Mouse (Mus musculus): ENCODE measurements at regions not wholly inside any gene's neighbourhood (a gene's known extent, or its start where the extent isn't known, plus 50 kb on each side); places are given as distances from the start of the nearest gene placed in this dataset.

DNA sequence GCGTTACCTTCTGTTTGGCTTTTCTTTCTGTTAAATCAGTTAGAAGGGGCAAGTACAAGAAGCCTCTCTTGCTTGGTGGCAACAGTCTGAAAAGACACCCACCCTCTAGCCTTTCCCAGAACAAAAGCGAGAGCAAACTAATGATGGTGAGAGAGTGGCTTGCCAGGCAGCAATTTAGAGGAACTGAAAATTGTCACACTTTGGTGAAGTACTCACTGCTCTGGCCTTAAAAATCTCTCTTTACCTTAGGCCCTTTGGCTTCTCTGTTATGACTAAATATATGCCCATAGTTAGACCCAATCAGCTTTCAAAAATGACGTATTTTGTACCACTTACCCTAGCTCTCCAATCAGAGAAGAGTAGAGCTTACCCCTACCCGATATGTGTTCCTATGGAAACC lies 1477.8 kb downstream of the Slc22a22 start:
- Histone ChIP-seq H3K4me2 (ENCODE audit: low read length) (no peak overlapping the region), H3K27ac (replicated peaks in 1 of 2; ENCODE audit: control insufficient read depth in 1 of 2, insufficient read depth in 1 of 2, low read depth in 2 of 2, low read length in 2 of 2) (no peak overlapping the region), H3K4me1 (ENCODE audit: control insufficient read depth in 2 of 2, insufficient read depth in 2 of 2, low read length in 2 of 2) (no peaks in the 10 kb centered on the region), H3K4me3 (ENCODE audit: control insufficient read depth in 1 of 2, insufficient read depth in 1 of 2, low read depth in 1 of 2, low read length in 2 of 2) (no peak overlapping the region), H3K9ac (ENCODE audit: low read length) (no peak overlapping the region), H3K9me3 (ENCODE audit: control insufficient read depth, low read length) (no peaks in the 10 kb centered on the region), H3K36me3 (ENCODE audit: control insufficient read depth, insufficient read depth, low read length) (no peaks in the 10 kb centered on the region), H3K27me3 (ENCODE audit: control insufficient read depth, insufficient read depth, low read length) (no peaks in the 10 kb centered on the region)
- WGBS = 88% methylated on average over 4 of the region's 4 CpGs
- no peak for ATAC-seq (ENCODE audit: insufficient number of reproducible peaks, insufficient read depth, low FRiP score, low read depth)

- WGBS = 77% methylated on average over 4 of the region's 4 CpGs
- no peaks in the 10 kb centered on the region for H3K36me3 ChIP-seq (ENCODE audit: control insufficient read depth, insufficient read depth, low read length)
- ATAC-seq (ENCODE audit: insufficient number of reproducible peaks, insufficient read depth, low FRiP score, low read depth) = no peak
Measured at GRCm38 (mm10) chr15:55997977-55998376, 1479.4 kb downstream of the Slc22a22 start.

GRCm38 (mm10) chr15:55994680-55995079 lies 1482.7 kb downstream of the Slc22a22 start:
- whole genome bisulfite sequencing = 82% methylated on average over 3 of the region's 3 CpGs
- Histone ChIP-seq H3K27ac (replicated peaks in 1 of 2; ENCODE audit: control insufficient read depth in 1 of 2, insufficient read depth in 1 of 2, low read depth in 2 of 2, low read length in 2 of 2) (no peak overlapping the region), H3K4me2 (ENCODE audit: low read length) (no peak overlapping the region), H3K27me3 (ENCODE audit: control insufficient read depth, insufficient read depth, low read length) (no peaks in the 10 kb centered on the region), H3K9me3 (ENCODE audit: control insufficient read depth, low read length) (no peaks in the 10 kb centered on the region), H3K36me3 (ENCODE audit: control insufficient read depth, insufficient read depth, low read length) (no peaks in the 10 kb centered on the region), H3K9ac (ENCODE audit: low read length) (no peak overlapping the region), H3K4me1 (ENCODE audit: control insufficient read depth in 2 of 2, insufficient read depth in 2 of 2, low read length in 2 of 2) (no peaks in the 10 kb centered on the region), H3K4me3 (ENCODE audit: control insufficient read depth in 1 of 2, insufficient read depth in 1 of 2, low read depth in 1 of 2, low read length in 2 of 2) (no peak overlapping the region)
- ATAC-seq (ENCODE audit: insufficient number of reproducible peaks, insufficient read depth, low FRiP score, low read depth) = no peak

More at GRCm38 (mm10) chr15:55997977-55998376, 1479.4 kb downstream of the Slc22a22 start:
- Histone ChIP-seq H3K4me2 (ENCODE audit: low read length) (no peak overlapping the region), H3K27me3 (ENCODE audit: control insufficient read depth, insufficient read depth, low read length) (no peaks in the 10 kb centered on the region), H3K9me3 (ENCODE audit: control insufficient read depth, low read length) (no peaks in the 10 kb centered on the region), H3K27ac (replicated peaks in 1 of 2; ENCODE audit: control insufficient read depth in 1 of 2, insufficient read depth in 1 of 2, low read depth in 2 of 2, low read length in 2 of 2) (no peak overlapping the region), H3K9ac (ENCODE audit: low read length) (no peak overlapping the region), H3K4me1 (ENCODE audit: control insufficient read depth in 2 of 2, insufficient read depth in 2 of 2, low read length in 2 of 2) (no peaks in the 10 kb centered on the region), H3K4me3 (ENCODE audit: control insufficient read depth in 1 of 2, insufficient read depth in 1 of 2, low read depth in 1 of 2, low read length in 2 of 2) (no peak overlapping the region)

GRCm38 (mm10) chr15:55975843-55976242 lies 1501.6 kb downstream of the Slc22a22 start:
- Histone ChIP-seq H3K4me1 (ENCODE audit: control insufficient read depth in 2 of 2, insufficient read depth in 2 of 2, low read length in 2 of 2) (no peaks in the 10 kb centered on the region), H3K4me2 (ENCODE audit: low read length) (no peak overlapping the region), H3K27ac (replicated peaks in 1 of 2; ENCODE audit: control insufficient read depth in 1 of 2, insufficient read depth in 1 of 2, low read depth in 2 of 2, low read length in 2 of 2) (no peak overlapping the region), H3K9ac (ENCODE audit: low read length) (no peak overlapping the region), H3K36me3 (ENCODE audit: control insufficient read depth, insufficient read depth, low read length) (no peaks in the 10 kb centered on the region), H3K9me3 (ENCODE audit: control insufficient read depth, low read length) (no peaks in the 10 kb centered on the region), H3K4me3 (ENCODE audit: control insufficient read depth in 1 of 2, insufficient read depth in 1 of 2, low read depth in 1 of 2, low read length in 2 of 2) (no peak overlapping the region), H3K27me3 (ENCODE audit: control insufficient read depth, insufficient read depth, low read length) (no peaks in the 10 kb centered on the region)
- ATAC-seq (ENCODE audit: insufficient number of reproducible peaks, insufficient read depth, low FRiP score, low read depth) = no peak
- 79% methylated on average over 14 of the region's 14 CpGs for WGBS

- H3K27ac ChIP-seq (replicated peaks in 1 of 2; ENCODE audit: control insufficient read depth in 1 of 2, insufficient read depth in 1 of 2, low read depth in 2 of 2, low read length in 2 of 2) = no peak overlapping the region
- WGBS = 38% methylated on average over 2 of the region's 2 CpGs
- no peak overlapping the region for H3K4me2 ChIP-seq (ENCODE audit: low read length)
- no peaks in the 10 kb centered on the region for H3K27me3 ChIP-seq (ENCODE audit: control insufficient read depth, insufficient read depth, low read length)
- H3K9me3 ChIP-seq (ENCODE audit: control insufficient read depth, low read length) = no peaks in the 10 kb centered on the region
- H3K36me3 ChIP-seq (ENCODE audit: control insufficient read depth, insufficient read depth, low read length) = no peaks in the 10 kb centered on the region
- no peak for ATAC-seq (ENCODE audit: insufficient number of reproducible peaks, insufficient read depth, low FRiP score, low read depth)
- H3K4me3 ChIP-seq (ENCODE audit: control insufficient read depth in 1 of 2, insufficient read depth in 1 of 2, low read depth in 1 of 2, low read length in 2 of 2) = no peak overlapping the region
- H3K9ac ChIP-seq (ENCODE audit: low read length) = no peak overlapping the region
- H3K4me1 ChIP-seq (ENCODE audit: control insufficient read depth in 2 of 2, insufficient read depth in 2 of 2, low read length in 2 of 2) = peaks cover 0 to 4% of the 10 kb centered on the region in 2 experiments; a peak in 1 of 4 replicates
Measured at GRCm38 (mm10) chr15:55966780-55967179, 1510.6 kb downstream of the Slc22a22 start.

DNA sequence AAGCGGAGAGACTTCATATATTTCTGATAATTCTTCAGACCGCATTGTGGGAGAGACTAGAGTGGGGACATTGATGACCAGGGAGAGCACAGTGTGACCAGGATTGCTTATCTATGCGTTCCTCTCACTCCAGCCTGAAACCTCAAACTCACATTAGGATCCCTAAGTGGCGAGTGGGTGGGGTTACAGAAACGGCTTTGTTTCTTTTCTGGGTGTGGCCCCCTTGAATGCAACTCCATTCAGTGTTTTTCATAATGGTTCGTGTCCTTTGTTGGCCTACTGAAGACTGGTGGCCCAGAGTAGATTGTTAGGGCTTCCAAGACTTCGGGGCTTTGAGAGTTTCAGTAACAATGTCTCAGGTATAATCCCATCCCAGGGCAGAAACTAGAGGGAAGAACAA lies 1512.1 kb downstream of the Slc22a22 start:
- Histone ChIP-seq H3K4me3 (ENCODE audit: control insufficient read depth in 1 of 2, insufficient read depth in 1 of 2, low read depth in 1 of 2, low read length in 2 of 2) (no peak overlapping the region), H3K9ac (ENCODE audit: low read length) (no peak overlapping the region), H3K36me3 (ENCODE audit: control insufficient read depth, insufficient read depth, low read length) (no peaks in the 10 kb centered on the region), H3K4me2 (ENCODE audit: low read length) (no peak overlapping the region), H3K4me1 (ENCODE audit: control insufficient read depth in 2 of 2, insufficient read depth in 2 of 2, low read length in 2 of 2) (peaks cover 0 to 4% of the 10 kb centered on the region in 2 experiments; a peak in 1 of 4 replicates), H3K27ac (replicated peaks in 1 of 2; ENCODE audit: control insufficient read depth in 1 of 2, insufficient read depth in 1 of 2, low read depth in 2 of 2, low read length in 2 of 2) (no peak overlapping the region), H3K27me3 (ENCODE audit: control insufficient read depth, insufficient read depth, low read length) (no peaks in the 10 kb centered on the region), H3K9me3 (ENCODE audit: control insufficient read depth, low read length) (no peaks in the 10 kb centered on the region)
- WGBS = 66% methylated on average over 7 of the region's 7 CpGs
- no peak for ATAC-seq (ENCODE audit: insufficient number of reproducible peaks, insufficient read depth, low FRiP score, low read depth)

- no peak overlapping the region for H3K27ac ChIP-seq (replicated peaks in 1 of 2; ENCODE audit: control insufficient read depth in 1 of 2, insufficient read depth in 1 of 2, low read depth in 2 of 2, low read length in 2 of 2)
- 0 out of 2 replicates have a peak, but pooled peaks cover 3% of the 10 kb centered on the region for H3K9me3 ChIP-seq (ENCODE audit: control insufficient read depth, low read length)
- H3K4me1 ChIP-seq (ENCODE audit: control insufficient read depth in 2 of 2, insufficient read depth in 2 of 2, low read length in 2 of 2) = peaks cover 0 to 4% of the 10 kb centered on the region in 2 experiments; a peak in 1 of 4 replicates
- no peak overlapping the region for H3K9ac ChIP-seq (ENCODE audit: low read length)
- no peaks in the 10 kb centered on the region for H3K27me3 ChIP-seq (ENCODE audit: control insufficient read depth, insufficient read depth, low read length)
- no peak for ATAC-seq (ENCODE audit: insufficient number of reproducible peaks, insufficient read depth, low FRiP score, low read depth)
- H3K36me3 ChIP-seq (ENCODE audit: control insufficient read depth, insufficient read depth, low read length) = no peaks in the 10 kb centered on the region
- no peak overlapping the region for H3K4me2 ChIP-seq (ENCODE audit: low read length)
- 95% methylated on average over 3 of the region's 3 CpGs for WGBS
- no peak overlapping the region for H3K4me3 ChIP-seq (ENCODE audit: control insufficient read depth in 1 of 2, insufficient read depth in 1 of 2, low read depth in 1 of 2, low read length in 2 of 2)
Measured at GRCm38 (mm10) chr15:55962093-55962492, 1515.3 kb downstream of the Slc22a22 start.
